Mouse (Mus musculus) spleen, embryonic (tissue): Measurements from ENCODE around the gene Stx8.

Experiments used
- CTCF ChIA-PET: fragments of 350-600 bp; sonication (Branson Sonifier 250); formaldehyde crosslinking; loops from one replicate; lab custom pipeline; 2022; lab: Charles Lee

The Stx8 gene

DNA sequence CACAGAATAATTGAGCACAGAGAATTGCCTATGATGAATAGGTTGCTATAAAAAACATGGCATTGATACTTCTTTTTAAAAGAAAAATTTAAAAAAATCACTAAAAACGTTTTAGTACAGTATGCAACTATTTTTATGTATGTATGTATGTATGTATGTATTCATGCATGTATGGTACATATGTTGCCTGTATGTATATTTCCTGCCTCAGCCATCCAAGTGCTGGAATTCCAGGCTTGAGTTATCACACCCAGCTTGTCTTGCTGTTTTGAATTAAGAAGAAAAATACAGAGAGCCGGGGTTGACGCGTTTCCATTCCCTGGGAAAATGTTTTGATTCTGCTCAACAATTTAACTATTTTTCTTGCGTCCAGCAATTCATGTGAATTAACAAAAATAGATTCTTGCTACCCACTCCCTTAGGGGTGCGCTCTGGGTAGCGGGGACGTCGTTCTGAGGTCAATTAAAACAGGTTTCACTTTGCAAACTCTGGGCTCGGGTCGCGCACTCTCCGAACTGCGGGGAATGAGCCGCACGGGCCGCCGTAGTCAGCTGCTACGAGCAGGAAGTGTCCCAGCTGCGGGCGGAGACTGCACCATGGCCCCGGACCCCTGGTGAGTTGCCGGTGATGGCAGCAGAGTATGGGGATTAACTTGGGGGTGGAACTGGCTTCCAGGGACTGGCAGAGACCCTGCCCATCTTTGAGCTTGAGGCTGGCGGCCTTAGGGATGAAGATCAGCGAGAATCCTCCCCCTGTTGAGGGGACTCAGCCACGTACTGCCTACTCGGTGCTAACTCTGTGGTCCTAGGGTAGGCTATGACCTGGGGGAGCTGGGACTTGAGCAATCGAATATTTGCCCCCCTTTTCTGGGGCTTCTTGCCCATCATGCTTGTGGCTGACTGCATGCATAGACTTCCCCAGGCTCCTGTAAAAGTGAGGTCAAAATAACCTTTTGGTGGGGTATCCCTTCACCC, at the start of gene Stx8:
TSS of gene Stx8 (plus strand) at position 289 of the 974 bp plus-strand sequence.
- CTCF ChIA-PET, result no interaction called here

DNA sequence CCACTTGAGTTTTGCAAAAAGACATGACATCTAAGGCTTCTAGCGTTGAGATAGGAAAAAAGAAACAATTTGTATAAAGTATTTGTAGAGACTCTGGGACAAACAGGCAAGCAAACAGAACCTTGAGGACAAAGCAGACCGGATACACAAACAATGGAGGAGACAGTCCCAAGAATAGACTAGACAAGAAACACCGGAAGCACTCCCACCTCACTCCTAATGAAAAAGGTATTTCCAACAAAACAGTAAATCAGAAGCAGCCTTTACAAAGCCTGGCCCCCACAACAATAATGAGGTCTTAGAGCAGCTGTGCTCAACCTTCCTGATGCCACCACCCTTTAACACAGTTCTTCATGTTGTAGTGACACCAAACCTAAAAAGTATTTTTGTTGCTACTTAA, 48.9 kb upstream of the Stx8 start:
- CTCF ChIA-PET, result no interaction called here

DNA sequence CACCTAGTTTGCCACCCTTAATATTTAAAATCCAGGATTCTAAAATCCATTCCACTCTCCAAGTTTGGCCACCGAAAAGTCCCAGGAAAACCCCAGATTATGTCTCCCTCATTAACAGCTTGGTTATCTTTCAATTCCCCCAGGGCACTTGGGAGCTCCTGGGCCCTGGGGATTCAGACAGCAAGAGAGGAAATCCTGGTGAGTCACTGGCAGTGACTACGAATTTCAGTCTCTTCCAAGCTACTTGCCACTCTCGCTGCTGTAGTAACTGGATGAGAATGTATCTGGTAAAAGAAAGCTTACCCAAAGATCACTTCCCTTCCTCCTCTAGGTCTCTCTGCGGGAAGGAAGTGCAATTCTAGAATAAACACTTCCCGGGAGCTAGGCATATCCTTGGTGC, 46.4 kb upstream of the Stx8 start:
- CTCF ChIA-PET, result no interaction called here

DNA sequence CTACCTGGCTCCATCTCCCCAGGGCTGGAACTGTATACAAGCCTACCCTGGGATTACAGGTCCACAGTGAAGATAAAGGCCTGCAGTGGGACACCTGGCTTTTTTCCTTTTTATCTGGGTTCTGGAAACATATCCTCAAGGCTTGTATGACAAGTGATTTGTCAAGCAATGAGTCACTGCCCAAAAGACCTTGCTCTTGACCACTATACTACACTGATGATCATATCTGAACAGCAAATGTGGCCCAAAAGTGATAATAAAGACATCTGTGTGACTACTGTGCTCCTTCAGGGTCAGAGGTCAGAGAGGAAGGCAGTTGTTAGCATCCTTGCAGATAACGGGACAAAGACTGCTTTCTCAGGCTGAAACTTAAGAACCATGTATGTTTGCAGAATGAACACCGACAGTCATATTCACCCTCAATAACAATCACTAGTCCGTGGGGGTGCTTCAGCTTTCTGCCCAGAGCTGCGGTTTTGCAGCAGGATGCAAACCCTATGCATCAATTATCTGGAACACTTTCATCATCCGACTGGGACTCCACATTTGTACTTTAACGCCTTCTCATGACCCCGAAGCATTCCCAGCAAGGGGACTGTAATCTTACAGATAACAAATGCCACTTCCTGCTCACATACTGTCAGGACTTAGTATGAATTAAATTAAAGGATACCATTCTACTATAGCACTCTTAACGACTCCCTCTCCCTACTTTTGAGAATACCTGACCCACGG, 45.6 kb upstream of the Stx8 start:
- CTCF ChIA-PET, result no interaction called here

DNA sequence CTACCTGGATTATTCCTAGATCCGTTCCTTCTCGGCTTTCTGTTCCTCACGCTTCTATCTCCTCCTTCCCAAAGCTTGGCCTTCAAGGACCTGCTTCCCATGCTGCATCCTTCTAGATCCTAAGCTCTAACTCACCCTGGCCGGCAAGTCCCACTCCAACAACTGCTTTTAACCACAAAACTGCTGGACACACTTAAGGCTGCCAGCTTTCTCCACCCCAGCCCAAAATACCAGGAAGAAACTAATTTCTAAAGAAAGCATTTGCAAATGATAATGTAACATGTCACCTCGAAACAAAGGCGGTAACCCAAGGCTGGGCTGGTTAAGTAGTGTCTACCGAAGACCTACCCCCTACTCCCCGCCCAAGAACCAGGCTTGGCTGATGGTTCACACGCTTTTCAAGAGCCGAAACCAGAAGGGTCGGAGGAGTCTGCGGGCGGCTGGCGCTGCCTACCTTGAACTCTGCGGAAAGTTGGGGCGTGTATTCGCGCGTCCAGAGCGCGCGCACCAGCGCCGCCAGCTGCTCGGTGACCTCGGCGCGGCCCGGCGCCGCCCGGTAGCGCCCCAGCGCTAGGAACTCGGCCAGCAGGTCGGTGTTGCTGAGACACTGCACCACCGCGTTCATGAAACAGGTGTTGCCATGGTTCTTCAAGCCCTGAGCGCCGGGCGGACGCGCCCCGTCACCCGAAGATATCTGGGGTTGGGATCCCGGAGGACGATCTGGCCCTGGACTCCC, 44.7 kb upstream of the Stx8 start:
- CTCF ChIA-PET, result no interaction called here

DNA sequence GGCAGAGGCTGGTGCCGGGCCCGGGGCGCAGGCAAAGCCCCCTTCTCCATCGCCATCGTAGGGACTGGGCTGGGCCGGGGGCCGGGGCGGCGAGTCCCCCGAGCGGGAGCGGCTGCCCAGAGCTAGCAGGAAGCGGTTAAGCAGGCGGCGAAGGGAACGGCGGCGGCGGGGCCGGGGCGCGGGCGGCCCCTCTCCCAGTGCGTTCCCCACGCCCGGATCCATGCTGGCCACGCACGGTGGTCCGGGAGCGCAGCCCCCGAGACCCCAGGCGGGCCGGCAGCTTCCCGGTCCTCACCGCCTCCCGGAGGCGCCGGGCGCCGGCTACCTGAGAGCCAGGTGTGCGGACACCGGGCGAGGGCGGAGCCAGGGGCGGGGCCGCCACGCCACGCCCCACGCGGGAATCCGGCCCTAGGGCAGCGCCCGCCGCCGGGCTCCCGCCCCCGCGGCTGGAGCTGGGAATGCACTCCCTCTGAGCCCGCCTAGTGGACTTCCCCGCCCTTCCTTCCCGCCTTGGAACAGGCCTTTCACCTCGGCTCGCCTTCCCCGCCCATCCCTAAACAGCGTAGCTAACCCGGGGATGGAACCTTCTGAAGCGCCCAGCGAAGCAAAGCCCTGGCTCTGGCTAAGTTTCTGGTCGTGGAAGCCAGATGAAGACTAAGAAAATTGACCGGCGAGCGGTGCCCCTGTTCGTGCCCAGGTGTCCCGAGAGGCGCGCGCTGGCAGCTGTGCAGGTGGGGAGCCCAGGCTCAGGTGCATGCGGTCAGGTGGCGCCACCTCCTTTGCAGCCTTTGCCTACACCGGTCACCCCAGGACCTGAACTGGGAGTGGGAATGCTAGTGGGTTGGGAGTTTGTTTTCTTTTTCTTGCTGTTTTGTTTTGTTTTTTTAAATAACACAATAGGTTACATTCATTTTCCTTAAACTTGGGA, 43.9 kb upstream of the Stx8 start, which contains the start of gene Usp43:
TSS of gene Usp43 (minus strand) at position 327 of the 928 bp plus-strand sequence.
- CTCF ChIA-PET, result no interaction called here

DNA sequence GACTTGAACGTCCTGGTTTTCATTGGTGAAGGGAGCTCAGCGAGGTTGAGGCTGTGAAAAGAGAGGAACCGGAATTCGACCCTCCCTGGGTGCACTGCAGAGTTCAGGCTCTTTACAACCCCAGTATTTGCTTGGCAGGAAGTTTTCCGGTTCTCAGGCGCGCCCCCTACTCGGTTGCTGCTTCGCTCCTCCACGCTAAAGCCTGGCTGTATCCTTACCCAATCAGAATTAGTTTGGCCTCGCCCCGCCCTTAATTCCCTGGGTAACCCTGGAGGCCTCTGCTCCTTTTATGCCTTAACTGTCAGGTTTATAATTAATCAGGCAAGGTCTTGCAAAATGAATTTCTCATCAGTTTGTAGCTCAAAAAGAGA, 43.3 kb upstream of the Stx8 start:
- CTCF ChIA-PET, result no interaction called here

DNA sequence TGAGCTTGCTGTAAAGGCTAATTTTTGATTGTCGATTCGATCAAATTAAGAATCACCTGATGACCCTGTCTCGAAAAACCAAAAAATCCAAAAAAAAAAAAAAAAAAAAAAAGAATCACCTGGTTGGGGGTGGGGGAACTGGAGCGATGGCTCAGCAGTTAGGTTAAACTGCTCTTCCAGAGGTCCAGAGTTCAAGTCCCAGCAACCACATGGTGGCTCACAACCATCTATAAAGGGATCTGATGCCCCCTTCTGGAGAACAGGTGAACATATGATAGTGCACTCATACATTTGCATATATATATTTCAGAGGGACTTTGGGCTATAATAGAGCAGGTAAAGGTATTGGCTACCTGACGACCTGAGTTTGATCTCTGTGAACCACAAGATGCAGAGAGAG, 42.3 kb upstream of the Stx8 start:
- CTCF ChIA-PET, result no interaction called here

DNA sequence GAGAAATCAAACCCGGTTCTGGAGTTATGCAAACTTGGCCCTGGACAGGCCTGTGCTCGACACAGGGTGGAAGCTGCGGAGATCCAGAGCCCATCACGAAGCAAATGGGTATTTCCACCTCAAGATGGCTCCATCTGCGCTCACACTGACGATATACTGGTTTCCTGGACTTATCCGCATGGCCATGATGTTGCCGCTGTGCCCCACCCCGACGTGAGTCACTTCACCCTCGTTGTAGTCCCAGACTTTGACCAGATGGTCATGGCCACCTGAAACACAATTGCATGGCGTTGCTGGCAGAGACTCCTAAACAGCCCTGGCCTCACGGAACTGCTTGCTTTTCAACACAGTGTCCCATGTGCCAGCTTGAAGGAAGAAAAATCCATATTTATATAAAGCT, 41.0 kb upstream of the Stx8 start:
- CTCF ChIA-PET, result no interaction called here

DNA sequence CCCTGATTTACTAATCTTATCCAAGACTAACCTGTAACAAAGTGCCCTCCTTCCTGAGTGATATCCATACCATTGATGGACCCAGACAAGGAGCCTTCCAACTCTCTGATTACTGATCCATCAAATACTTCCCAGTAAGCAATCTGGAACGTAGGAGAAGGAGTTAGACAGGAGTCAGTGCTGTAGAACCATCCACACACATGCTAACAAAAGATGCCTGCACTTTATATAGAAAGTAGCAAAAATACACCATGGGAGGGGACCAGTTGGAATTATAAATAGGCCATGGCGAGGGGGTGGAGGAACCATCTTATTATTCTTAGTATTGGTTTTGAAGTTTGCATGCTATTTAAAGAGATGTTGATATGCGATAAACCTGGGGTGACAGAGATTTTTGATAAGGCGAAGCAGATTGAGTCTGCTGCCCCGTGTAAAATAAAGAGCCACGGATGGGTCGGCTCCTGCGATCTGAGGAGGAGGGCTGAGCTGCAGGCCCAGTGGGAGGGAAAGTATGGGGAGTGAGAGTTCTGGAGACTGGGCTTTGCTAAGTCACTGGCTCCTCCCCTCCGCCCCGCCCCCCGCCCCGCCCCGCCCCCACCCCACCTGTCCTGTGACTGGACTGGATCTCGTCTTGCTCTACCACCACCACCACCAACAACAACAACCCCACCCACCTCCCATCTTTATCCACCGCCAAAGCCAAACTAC, 39.5 kb upstream of the Stx8 start:
- CTCF ChIA-PET, result no interaction called here

DNA sequence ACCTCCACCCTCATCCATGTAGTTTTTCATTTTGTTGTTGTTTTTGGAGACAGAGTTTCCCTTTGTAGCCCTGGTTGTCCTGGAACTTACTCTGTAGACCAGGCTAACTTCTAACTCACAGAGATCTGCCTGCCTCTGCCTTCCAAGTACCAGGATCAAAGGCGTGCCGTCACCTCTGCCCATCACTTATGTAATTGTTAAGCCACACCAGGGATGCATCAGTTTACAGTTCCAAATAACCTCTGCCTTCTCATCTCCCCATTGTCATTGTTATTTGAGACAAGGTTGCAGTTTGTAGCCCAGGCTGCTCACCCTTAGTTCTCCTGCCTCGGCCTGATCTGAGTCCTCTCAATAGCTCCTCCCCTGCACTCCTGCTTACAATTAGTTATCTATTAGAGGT, 33.8 kb upstream of the Stx8 start:
- CTCF ChIA-PET, result no interaction called here

DNA sequence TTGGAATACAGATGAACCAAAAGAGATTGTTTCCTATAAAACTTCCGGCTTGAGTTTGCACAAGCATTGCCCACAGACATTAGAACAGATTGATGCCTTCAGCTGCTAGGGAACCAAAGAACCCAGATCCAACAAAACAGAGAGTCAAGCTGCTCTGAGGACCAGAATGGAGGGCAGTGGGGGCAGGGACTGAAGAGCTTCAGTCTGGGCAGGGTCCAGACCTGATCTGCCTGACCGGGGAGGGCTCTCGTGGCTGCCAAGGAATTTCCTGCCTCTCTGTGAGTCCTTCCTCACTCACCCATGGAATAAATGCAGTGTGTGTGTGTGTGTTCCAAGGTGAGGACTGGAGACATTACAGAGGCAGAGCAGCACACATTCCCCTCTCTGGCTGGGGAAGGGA, 17.8 kb upstream of the Stx8 start:
- CTCF ChIA-PET, result no interaction called here

DNA sequence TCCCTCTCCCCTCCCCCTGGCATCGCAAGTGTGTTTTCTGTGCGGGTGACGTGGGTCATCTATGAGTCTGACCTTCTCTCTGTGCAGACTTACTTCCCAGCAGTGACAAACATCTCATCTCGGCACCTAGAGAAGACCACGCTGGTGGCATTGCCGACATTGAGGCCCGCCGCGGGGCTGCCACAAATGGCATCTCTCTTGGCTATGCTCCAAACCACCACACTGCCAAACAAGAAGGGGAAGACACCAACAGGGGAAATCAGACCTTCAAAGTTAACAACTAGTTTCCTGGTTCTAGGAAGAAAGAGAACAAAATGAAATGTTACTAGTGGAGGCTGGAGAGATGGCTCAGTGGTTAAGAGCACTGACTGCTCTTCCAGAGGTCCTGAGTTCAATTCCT, 16.5 kb upstream of the Stx8 start:
- CTCF ChIA-PET, result no interaction called here

DNA sequence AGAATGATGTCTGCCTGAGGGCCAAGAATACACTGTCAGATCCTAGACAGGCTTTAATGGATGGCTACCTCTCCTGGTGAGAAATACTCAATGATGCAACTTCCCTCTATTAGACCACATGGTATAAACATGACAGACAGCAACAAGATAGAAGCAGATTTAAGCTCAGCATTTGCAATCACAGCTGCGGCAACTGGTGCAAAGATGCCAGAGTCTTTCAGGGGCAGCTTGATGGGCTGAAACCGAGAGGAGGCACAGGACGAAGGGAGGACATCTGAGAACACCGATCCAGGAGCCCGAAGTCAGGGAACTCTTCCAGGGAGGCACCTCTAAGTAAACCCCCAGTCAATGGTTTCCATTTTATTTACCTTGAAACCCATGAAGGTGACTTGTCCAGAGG, 12.4 kb upstream of the Stx8 start:
- CTCF ChIA-PET, result no interaction called here

DNA sequence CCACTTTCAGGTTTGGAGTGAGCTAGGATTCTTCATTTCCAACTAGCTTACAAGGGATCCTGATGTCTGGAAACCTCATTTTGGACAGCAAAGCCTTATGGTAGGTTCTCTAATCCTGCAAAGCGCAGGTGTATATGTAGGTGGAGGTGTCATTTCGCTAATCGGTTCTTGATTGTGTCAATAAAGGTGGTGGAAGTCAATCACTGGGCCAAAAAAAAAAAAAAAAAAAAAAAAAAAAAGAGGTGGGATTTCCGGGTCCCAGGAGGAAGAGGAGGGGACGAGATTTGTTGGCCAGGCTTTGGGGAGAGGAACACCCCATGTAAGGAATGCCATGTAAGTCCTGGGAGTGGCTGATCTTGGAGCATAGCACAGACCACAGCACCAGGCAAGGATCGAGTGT, 11.6 kb upstream of the Stx8 start:
- CTCF ChIA-PET, result no interaction called here

DNA sequence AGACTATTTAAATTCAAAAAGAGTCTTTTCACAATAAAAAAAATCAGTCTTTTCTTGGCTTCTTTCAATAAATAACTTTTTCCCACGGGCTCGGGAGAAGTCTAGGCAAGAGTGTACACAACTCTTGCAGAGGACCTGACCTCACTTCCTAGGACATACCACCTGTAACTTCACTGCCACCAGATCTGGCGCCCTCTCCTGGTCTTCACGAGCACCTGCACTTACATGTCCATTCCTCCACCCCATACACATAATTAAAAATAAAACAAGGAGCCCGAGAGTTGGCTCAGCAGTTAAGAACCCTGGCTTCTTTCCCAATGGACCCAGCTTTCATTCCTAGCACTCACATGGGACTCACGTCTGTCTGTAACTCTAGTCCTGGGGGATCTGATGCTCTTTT, 1.9 kb upstream of the Stx8 start:
- CTCF ChIA-PET, result no interaction called here

DNA sequence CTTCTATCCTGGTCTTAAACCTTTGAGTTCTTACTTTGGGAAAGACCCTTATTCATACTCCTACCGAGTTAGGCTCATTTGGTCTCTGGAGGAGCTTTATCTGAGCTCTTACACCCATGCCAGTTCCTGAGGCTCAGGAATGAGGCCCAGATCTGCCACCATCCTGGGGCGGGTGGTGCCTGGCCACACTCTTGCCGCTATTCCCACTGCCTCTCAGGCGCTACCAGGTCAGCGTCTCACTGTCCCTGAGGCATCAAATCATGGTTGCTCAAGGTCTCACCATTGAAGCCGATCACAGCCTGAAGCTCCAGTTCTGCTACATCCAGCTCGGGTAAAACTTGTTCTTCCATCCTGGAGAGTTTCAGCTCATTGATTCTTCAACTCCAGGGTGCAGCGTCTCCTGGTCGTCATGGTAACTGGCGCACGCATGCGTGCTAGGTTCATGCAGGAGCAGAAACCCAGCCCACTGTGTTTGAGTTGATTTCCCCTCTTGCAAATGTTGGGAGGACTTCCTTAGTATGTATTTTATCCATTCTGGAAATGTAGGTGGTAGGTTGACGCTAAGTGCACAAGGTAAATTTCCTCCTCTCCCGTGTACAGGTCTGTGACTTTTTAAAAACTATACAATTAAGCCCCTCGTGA, 630 bp upstream of the Stx8 start, which contains the start of gene Cfap52:
TSS of gene Cfap52 (minus strand) at position 410 of the 642 bp plus-strand sequence.
- CTCF ChIA-PET, result no interaction called here

DNA sequence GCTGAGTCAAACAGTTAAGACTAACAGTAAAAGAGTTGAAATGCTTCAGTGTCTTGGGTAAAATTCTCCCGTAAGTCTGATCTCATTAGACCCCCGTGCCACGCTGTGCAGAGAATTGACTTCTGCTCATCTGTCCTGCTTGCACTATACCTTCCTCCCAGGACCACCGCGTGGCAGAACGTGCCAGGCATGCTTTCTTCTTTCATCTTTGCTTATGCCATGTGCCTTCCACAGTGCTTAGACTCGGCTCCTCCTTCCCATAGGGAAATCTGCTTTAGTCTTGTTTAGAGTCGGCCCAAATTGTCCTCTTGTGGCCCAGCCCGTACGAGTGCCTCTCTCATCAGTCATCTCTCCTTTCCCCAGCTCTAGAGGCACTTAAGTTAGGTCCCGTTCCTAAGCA, 1.8 kb downstream of the Stx8 start:
- CTCF ChIA-PET, result interaction anchor here (0.7 kb wide), 1 partner anchor 15 kb away, joined by 5 read pairs; no protein-coding TSS in a partner anchor

DNA sequence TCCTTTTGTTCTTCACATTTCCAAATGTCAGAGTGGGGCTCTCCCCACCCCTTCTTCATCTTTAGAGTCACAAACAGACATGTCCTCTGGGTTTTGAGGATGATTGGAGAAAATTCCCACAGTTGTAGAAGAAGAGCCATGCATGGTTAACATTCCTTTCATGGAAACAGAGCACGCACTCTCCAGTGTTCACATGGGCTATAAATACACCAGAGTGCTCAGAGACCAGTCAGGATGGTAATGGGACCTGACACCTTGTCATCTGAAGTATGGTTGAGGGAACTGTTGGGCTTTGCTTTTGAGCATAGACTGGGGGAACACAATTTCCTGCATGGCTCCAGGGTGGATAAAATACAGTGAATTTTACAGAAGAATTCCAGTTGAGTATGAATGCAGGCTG, 6.6 kb downstream of the Stx8 start:
- CTCF ChIA-PET, result no interaction called here

DNA sequence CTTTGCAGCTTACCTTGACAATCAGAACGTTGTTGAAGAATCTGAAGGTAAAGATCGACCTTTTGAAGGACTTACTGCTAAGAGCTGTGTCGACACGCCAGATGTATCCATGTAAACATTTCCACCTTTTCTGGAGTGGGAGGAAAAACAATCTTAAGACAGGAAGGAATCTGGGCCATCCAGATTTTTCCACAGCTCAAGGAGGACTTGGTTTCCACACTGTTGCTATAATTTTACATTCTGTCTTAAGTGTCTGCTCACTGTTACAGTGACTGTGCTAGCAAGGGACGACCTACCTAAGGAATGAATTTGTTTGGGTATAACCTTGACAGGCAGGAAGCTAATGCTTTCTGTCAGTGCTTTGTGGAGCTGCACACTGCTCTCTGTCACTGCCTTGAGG, 7.2 kb downstream of the Stx8 start:
- CTCF ChIA-PET, result no interaction called here
